Mouse (Mus musculus) cerebellum, adult 2 months (tissue): ENCODE data around the gene Snx8.

Experiments
- CTCF ChIP-seq: fragments of 200-500 bp; IDR thresholded peaks from 2 replicates; pipeline ENCODE4 v1.5.1; 2011; ENCODE audit warnings: low read depth, mild to moderate bottlenecking, control low read depth, low read length, moderate library complexity, borderline replicate concordance; ENCODE audit not compliant: insufficient read depth
- POLR2A ChIP-seq: fragments of 200-500 bp; IDR thresholded peaks from 2 replicates; pipeline ENCODE4 v1.6.1; 2011; ENCODE audit warnings: low read length, control low read depth, borderline replicate concordance; ENCODE audit not compliant: insufficient read depth

- TF ChIP-seq CTCF (no peak), POLR2A (no peak)
These were observed 38.1 kb downstream of the Snx8 start for GRCm38 (mm10) chr5:140350731-140351497.
